Mouse (Mus musculus): ENCODE measurements around the gene Nhlrc2. TPM values are rescaled to one million over a fixed set of nuclear protein-coding genes. Genes with fewer than 3 reads are reported as not detected.

Nhlrc2 gene
- polyA plus RNA-seq, 1 experiment from 2014 or later: 13.4 TPM

GRCm38 (mm10) chr19:56629647-56630046 lies 81.6 kb downstream of the Nhlrc2 start:
- H3K4me1 ChIP-seq (ENCODE audit: control insufficient read depth, insufficient read depth, low read length): peaks cover 7% of the 10 kb centered on the region; the same call in 1 of the 2 replicates
- H3K9me3 ChIP-seq (ENCODE audit: control insufficient read depth, low read length): no peaks in the 10 kb centered on the region
- no peaks in the 10 kb centered on the region for H3K27me3 ChIP-seq (replicated peaks; ENCODE audit: control insufficient read depth, insufficient read depth, low read length)
- no peak overlapping the region for H3K9ac ChIP-seq (ENCODE audit: low read depth, low read length)
- H3K4me2 ChIP-seq (ENCODE audit: low read depth, low read length): no peak overlapping the region
- no peaks in the 10 kb centered on the region for H3K36me3 ChIP-seq (ENCODE audit: control insufficient read depth, insufficient read depth, low read length)
- no peak overlapping the region for H3K27ac ChIP-seq (ENCODE audit: low read length)
- no peak overlapping the region for H3K4me3 ChIP-seq (ENCODE audit: low read length)
- 86% methylated on average over 6 of the region's 6 CpGs for WGBS
- no peak for ATAC-seq

GRCm38 (mm10) chr19:56631017-56631416 lies 83.0 kb downstream of the Nhlrc2 start:
- H3K9me3 ChIP-seq (ENCODE audit: control insufficient read depth, low read length): no peaks in the 10 kb centered on the region
- no peaks in the 10 kb centered on the region for H3K27me3 ChIP-seq (replicated peaks; ENCODE audit: control insufficient read depth, insufficient read depth, low read length)
- H3K4me2 ChIP-seq (ENCODE audit: low read depth, low read length): no peak overlapping the region
- H3K4me1 ChIP-seq (ENCODE audit: control insufficient read depth, insufficient read depth, low read length): peaks cover 7% of the 10 kb centered on the region; the same call in 1 of the 2 replicates
- no peak for ATAC-seq
- no peak overlapping the region for H3K4me3 ChIP-seq (ENCODE audit: low read length)
- H3K27ac ChIP-seq (ENCODE audit: low read length): no peak overlapping the region
- WGBS: 66% methylated on average over 4 of the region's 4 CpGs
- 0 out of 2 replicates have a peak overlapping the region, but pooled peaks have one; percentile 15 for H3K9ac ChIP-seq (ENCODE audit: low read depth, low read length)
- H3K36me3 ChIP-seq (ENCODE audit: control insufficient read depth, insufficient read depth, low read length): no peaks in the 10 kb centered on the region

GRCm38 (mm10) chr19:56631451-56631901 lies 83.4 kb downstream of the Nhlrc2 start:
- H3K9ac ChIP-seq (ENCODE audit: low read depth, low read length): peak overlapping the region; percentile 15; the same call in 1 of the 2 replicates

GRCm38 (mm10) chr19:56637035-56637683 lies 89.1 kb downstream of the Nhlrc2 start:
- WGBS: 48% methylated on average over 12 of the region's 12 CpGs
- Histone ChIP-seq H3K27ac (ENCODE audit: low read length) (no peak overlapping the region), H3K9ac (ENCODE audit: low read depth, low read length) (no peak overlapping the region), H3K36me3 (ENCODE audit: control insufficient read depth, insufficient read depth, low read length) (no peaks in the 10 kb centered on the region), H3K4me3 (ENCODE audit: low read length) (no peak overlapping the region), H3K4me2 (ENCODE audit: low read depth, low read length) (no peak overlapping the region), H3K27me3 (replicated peaks; ENCODE audit: control insufficient read depth, insufficient read depth, low read length) (no peaks in the 10 kb centered on the region), H3K9me3 (ENCODE audit: control insufficient read depth, low read length) (no peaks in the 10 kb centered on the region), H3K4me1 (ENCODE audit: control insufficient read depth, insufficient read depth, low read length) (no peaks in the 10 kb centered on the region)
- no peak for ATAC-seq

More at GRCm38 (mm10) chr19:56631451-56631901, 83.4 kb downstream of the Nhlrc2 start:
- H3K27me3 ChIP-seq (replicated peaks; ENCODE audit: control insufficient read depth, insufficient read depth, low read length): no peaks in the 10 kb centered on the region
- ATAC-seq: no peak
- H3K36me3 ChIP-seq (ENCODE audit: control insufficient read depth, insufficient read depth, low read length): no peaks in the 10 kb centered on the region
- H3K4me2 ChIP-seq (ENCODE audit: low read depth, low read length): no peak overlapping the region
- 35% methylated on average over 11 of the region's 11 CpGs for WGBS
- no peak overlapping the region for H3K4me3 ChIP-seq (ENCODE audit: low read length)
- H3K4me1 ChIP-seq (ENCODE audit: control insufficient read depth, insufficient read depth, low read length): peaks cover 7% of the 10 kb centered on the region; the same call in 1 of the 2 replicates
- H3K9me3 ChIP-seq (ENCODE audit: control insufficient read depth, low read length): no peaks in the 10 kb centered on the region
- no peak overlapping the region for H3K27ac ChIP-seq (ENCODE audit: low read length)

GRCm38 (mm10) chr19:56637684-56638049 lies 89.6 kb downstream of the Nhlrc2 start:
- H3K27ac ChIP-seq (ENCODE audit: low read length): no peak overlapping the region
- no peaks in the 10 kb centered on the region for H3K4me1 ChIP-seq (ENCODE audit: control insufficient read depth, insufficient read depth, low read length)
- no peak for ATAC-seq
- H3K9me3 ChIP-seq (ENCODE audit: control insufficient read depth, low read length): no peaks in the 10 kb centered on the region
- H3K4me2 ChIP-seq (ENCODE audit: low read depth, low read length): no peak overlapping the region
- H3K27me3 ChIP-seq (replicated peaks; ENCODE audit: control insufficient read depth, insufficient read depth, low read length): no peaks in the 10 kb centered on the region
- H3K4me3 ChIP-seq (ENCODE audit: low read length): no peak overlapping the region
- H3K9ac ChIP-seq (ENCODE audit: low read depth, low read length): no peak overlapping the region
- no peaks in the 10 kb centered on the region for H3K36me3 ChIP-seq (ENCODE audit: control insufficient read depth, insufficient read depth, low read length)
- WGBS: 90% methylated on average over 9 of the region's 9 CpGs

- WGBS: 66% methylated on average over 7 of the region's 7 CpGs
- ATAC-seq: peak; percentile 29; the same call in 1 of the 2 replicates
- peak overlapping the region; percentile 64 for H3K27ac ChIP-seq (ENCODE audit: low read length)
Observed at GRCm38 (mm10) chr19:56647451-56648120, 99.5 kb downstream of the Nhlrc2 start.

GRCm38 (mm10) chr19:56651262-56651661 lies 103.2 kb downstream of the Nhlrc2 start:
- 78% methylated on average over 4 of the region's 4 CpGs for WGBS
- Histone ChIP-seq H3K9me3 (ENCODE audit: control insufficient read depth, low read length) (peaks cover 6% of the 10 kb centered on the region; the same call in 1 of the 2 replicates), H3K4me1 (ENCODE audit: control insufficient read depth, insufficient read depth, low read length) (peaks cover 36% of the 10 kb centered on the region)

More at GRCm38 (mm10) chr19:56647451-56648120, 99.5 kb downstream of the Nhlrc2 start:
- Histone ChIP-seq H3K27me3 (replicated peaks; ENCODE audit: control insufficient read depth, insufficient read depth, low read length) (no peaks in the 10 kb centered on the region), H3K9ac (ENCODE audit: low read depth, low read length) (no peak overlapping the region), H3K4me1 (ENCODE audit: control insufficient read depth, insufficient read depth, low read length) (peaks cover 29% of the 10 kb centered on the region), H3K36me3 (ENCODE audit: control insufficient read depth, insufficient read depth, low read length) (no peaks in the 10 kb centered on the region), H3K9me3 (ENCODE audit: control insufficient read depth, low read length) (peaks cover 6% of the 10 kb centered on the region; the same call in 1 of the 2 replicates), H3K4me2 (ENCODE audit: low read depth, low read length) (no peak overlapping the region), H3K4me3 (ENCODE audit: low read length) (no peak overlapping the region)

GRCm38 (mm10) chr19:56652034-56652962 lies 104.2 kb downstream of the Nhlrc2 start:
- peaks cover 32% of the 10 kb centered on the region for H3K4me1 ChIP-seq (ENCODE audit: control insufficient read depth, insufficient read depth, low read length)
- H3K36me3 ChIP-seq (ENCODE audit: control insufficient read depth, insufficient read depth, low read length): no peaks in the 10 kb centered on the region
- no peak overlapping the region for H3K9ac ChIP-seq (ENCODE audit: low read depth, low read length)
- WGBS: 16% methylated on average over 19 of the region's 19 CpGs
- H3K27me3 ChIP-seq (replicated peaks; ENCODE audit: control insufficient read depth, insufficient read depth, low read length): no peaks in the 10 kb centered on the region
- H3K9me3 ChIP-seq (ENCODE audit: control insufficient read depth, low read length): no peaks in the 10 kb centered on the region
- no peak overlapping the region for H3K27ac ChIP-seq (ENCODE audit: low read length)
- peak overlapping the region; percentile 43 for H3K4me2 ChIP-seq (ENCODE audit: low read depth, low read length)
- peak; percentile 83 for ATAC-seq
- H3K4me3 ChIP-seq (ENCODE audit: low read length): peak overlapping the region; percentile 18

More at GRCm38 (mm10) chr19:56651262-56651661, 103.2 kb downstream of the Nhlrc2 start:
- no peak overlapping the region for H3K9ac ChIP-seq (ENCODE audit: low read depth, low read length)
- H3K4me2 ChIP-seq (ENCODE audit: low read depth, low read length): no peak overlapping the region
- no peaks in the 10 kb centered on the region for H3K36me3 ChIP-seq (ENCODE audit: control insufficient read depth, insufficient read depth, low read length)
- H3K27me3 ChIP-seq (replicated peaks; ENCODE audit: control insufficient read depth, insufficient read depth, low read length): no peaks in the 10 kb centered on the region
- no peak for ATAC-seq
- no peak overlapping the region for H3K4me3 ChIP-seq (ENCODE audit: low read length)
- peak overlapping the region; percentile 33 for H3K27ac ChIP-seq (ENCODE audit: low read length)
